Mouse (Mus musculus) NIH3T3 (cell line): Measurements from ENCODE around the gene Hsd17b3.
"Not testable (repeated sequence)": the region's sequence is repeated elsewhere in the genome, so short reads cannot be mapped to it uniquely, and the experiment has no call there.

ENCODE experiments used
- DNase-seq: peaks from one replicate; pipeline ENCODE4 v3.0.0-alpha.2; 2012; ENCODE audit warnings: low read depth

Hsd17b3 gene

DNA sequence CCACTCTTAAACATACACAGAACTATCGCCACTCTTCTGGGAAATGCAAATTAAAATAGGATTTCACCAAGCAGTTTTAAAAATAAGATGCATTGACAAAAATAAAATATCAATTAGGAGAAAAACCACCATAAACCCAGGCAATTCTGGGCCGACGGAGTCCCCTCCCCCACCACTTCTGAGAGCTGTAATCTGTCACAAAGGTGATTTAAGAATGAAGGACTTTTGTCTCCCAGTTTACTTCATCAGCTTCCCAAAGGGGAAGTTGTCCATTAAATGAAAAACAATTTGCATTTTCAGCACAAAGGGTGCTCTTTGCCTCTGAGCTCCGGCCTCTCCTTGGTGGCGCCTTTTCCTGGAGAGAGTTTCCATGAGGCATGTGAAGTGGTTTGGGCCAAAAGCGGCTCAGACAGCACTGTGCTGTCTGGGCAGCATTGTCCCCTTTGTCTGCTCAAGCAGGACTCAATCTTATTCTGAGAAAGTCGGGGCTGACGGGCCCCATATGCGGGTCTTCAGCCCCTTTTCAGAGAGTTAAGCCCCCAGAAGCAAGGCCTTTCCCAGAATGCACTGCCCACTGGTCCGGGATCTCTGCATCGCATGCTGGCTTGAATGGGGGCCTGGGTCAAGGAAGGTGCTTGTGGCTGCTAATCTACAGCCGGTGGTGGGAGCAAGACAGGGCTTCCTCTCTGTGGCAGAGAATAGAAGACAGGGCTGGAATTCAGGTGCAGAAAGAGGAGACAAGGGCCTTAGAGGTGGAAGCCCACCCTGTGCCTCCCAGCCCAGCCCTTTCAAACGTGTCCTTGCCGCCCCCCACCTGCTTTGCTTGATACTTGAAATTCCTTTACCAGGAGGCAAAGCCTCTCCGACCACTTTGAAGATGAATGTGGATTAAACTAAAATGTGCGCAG is 7.8 kb downstream of the Hsd17b3 start:
- no peak for DNase-seq

DNA sequence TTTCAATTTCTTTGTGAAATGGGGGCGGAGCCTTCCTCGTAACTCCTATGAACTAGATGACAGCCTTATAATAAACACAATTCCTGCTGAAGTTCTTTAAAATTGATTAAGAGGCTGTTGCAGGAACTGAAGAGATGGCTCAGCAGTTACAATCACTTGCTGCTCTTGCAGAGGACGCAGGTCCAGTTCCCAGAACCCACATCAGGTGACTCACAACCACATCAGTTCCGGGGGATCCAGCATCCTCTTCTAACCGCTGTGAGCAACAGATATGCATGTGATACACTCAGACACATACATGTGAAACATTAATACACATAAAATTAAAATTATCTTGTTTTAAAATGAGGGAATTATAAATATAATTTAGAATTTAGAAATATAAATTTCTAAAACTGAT is 11.4 kb downstream of the Hsd17b3 start:
- no peak for DNase-seq

DNA sequence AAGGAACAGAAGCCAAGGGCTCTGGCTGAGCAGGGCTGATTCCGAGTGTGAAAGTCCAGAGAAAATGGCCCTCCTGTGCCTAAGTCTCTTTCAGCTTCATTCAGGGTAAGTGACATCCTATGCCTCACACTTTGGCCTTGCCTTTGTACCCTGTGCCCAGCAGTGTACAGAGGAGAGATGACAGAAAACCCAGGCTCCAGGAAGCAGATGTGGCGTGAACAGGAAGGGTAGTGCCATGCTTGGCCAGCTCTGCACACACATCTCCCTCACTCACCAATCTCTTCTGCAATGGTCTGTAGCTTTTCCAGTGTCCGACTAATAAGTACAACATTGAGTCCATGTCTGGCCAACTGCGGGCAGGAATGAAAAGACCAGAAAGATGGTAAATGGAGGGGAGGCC is 13.0 kb downstream of the Hsd17b3 start:
- no peak for DNase-seq

DNA sequence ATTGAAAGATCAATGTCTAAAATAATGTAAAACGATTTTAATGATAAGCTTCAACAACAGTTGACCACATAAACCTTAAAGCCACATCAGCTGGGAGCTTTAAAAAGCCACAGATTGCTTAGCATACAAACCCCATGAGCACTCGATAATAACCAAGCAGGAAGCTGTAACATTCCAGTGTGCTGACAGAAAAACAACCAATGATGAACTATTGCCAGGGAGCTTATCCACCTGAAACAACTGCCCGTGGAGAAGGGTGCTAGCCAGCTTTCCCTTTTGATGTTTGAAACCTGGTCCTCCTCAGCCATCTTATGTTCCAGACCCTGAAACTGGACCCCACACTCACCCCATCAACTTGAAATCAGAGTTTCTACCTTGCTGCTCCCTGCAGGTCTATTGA is 22.4 kb downstream of the Hsd17b3 start:
- DNase-seq, result no peak

DNA sequence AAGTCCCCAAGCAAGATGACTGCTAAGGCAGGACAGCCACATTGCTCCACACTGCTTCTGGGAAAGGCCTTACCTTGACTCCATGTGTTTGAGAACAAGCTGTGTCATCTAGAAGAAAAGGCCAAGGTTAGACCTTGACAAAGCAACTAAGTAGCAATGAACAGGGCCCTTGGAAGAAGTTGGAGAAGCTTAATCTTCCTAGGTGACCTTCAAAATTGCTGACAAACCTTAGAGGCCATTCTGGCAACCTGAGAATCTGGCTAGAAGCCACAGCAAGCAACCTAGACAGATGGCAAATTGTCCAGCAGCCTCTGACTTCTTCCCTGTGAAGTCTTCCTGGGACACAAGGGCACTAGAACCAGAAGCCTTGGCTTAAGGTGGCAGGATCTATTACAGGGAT is 24.8 kb downstream of the Hsd17b3 start:
- no peak for DNase-seq

DNA sequence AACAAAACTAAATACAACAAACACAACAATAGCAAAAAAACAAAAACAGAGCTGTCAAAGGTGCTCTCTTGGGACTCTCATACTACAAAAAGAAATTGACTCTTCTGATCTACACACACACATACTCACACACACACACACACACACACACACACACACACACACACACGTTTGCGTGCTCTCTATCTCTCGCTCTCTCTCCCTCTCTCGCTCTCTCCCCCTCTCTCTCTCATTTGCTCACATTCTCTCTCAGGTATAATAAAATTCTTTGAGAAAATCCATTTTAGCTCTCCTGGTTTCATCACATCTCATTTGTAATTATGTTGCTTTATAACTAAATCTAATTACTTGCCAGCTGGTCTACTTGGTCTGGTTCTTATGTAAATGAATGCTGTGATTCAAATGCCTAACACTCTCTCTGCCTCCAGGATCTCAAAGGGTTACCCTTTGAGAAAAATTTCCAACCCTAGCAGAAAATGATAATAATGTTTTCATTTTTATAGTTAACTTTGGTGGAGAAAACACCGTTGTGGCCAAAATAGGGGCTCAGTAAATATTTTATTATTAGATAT is 28.0 kb downstream of the Hsd17b3 start:
- DNase-seq, result no peak

DNA sequence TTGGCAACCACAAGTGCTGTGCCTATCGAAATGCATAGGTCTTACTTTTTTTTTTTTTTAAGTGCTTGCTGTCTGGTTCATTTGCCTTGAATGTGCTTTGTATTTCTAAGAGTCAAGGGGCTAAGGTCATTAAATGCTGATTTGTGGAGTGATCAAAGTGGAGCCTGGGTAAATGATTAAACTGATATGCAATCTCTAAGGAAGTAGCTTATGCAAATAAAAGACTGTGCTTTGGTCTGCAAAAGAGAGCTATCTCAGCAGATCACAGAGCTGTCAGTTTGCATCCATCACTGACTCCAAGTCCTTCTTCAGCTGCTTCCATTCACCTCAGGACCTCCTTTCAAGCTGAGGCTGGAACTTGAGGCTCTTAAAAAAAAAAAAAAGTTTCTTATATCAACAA is 35.1 kb downstream of the Hsd17b3 start:
- no peak for DNase-seq

DNA sequence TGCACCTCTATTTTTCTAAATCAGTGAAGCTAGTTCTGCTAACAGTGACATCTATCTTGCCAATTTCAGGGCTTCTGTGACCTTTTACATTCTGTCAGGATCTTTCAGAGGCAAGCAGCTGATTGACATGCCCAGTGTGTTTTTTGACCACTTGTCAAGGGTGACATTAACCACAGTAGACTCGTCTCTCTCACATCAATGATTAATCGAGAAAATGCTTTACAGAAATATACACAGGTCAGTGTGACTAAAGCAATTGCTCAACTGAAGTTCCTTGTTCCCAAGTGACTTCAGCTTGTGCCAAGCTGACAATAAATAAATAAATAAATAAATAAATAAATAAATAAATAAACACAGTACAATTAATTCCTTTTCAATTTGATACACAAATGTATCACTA is 36.7 kb downstream of the Hsd17b3 start:
- DNase-seq, result not testable (repeated sequence)

DNA sequence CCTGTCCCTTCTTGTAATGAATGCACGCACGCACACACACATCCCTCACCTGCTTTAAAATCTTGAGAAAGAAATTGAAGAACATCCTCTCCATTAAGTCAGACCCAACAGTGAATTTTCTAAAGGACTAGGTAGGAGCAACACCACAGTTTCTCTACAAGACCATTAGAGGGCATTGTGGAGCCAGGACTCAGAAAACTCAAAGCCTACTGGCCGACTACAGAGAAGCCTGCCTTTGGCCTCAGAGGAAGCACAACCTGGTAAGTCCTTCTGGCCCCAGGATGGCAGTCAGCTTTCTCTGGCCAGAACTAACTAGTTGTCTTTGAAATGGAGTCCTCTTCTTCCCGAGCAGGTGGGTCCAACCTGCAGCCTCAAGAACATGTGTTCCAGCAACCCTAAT is 38.1 kb downstream of the Hsd17b3 start:
- DNase-seq, result peak; percentile 3

DNA sequence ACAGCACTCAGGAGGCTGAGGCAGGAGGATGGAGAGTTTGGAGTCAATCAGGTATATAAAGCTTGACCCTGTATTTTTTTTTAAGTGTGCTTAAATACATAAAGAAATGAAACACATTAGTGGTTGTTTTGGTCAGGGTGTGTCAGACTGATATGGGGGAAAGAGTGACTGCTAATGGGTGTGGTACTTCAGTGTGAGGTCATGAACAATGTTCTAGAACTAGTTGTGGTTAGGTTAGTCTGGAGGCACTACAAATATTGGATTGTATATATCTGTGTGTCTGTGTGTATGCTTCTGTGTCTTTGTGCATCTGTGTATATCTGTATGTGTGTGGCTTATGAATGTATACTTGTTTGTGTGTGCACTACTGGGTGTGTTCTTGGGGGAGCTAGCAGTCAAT is 39.5 kb downstream of the Hsd17b3 start:
- no peak for DNase-seq

DNA sequence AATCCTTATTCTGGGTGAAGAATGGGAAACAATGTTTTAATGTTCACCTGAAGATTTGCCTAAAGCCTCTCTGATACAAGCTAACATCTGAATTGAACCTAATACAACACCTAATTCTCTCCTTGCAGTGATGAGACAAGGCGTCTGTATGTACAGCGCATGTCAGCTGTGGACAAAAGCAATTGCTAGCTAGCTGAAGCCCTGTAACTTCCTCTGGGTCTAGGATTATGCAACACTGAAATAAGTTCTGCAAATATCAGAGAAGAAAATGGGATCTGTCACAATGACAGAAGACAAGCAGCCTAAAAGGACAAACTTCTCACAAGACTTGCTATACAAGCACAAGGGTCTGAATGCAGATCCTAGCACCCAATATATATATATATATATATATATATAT is 40.6 kb downstream of the Hsd17b3 start:
- no peak for DNase-seq

DNA sequence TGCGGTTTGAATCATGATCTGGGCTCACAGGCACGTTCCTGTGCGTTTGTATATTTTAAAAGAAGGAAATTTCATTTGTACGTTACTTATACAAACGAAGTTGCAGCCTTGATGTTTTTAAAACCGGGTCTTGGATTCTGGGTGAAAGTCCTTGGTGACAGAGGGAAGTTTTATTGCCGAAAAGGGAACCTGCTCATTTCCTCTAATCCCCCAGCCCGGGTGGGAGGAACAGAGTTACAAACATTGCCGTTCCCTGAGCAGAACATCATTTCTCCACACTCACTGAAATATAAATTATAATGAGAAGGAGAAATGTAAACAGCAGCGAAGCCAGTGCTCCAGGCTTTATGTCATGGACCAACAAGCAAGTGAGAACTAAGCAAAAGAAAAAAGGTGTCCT is 49.1 kb downstream of the Hsd17b3 start:
- DNase-seq, result no peak

DNA sequence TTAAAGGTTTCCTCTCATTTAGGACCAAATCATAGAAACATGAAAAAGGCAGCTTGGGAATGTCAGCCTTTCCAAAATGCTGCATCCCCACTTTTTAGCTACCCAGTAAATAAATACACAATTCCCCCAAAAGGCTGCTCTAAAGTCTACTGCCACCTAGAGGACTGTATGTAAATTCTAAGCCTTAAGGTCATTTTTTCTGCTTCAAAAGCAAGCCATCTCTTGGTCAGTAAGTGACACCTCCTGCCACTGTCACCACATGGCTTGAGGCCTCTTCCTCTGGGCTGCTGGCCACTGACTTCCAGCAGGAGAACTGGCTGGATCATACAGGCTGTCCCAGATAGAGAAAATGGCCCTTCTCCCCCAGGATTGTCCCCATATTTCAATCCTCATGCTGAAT is 50.9 kb downstream of the Hsd17b3 start:
- peak; percentile 9 for DNase-seq

DNA sequence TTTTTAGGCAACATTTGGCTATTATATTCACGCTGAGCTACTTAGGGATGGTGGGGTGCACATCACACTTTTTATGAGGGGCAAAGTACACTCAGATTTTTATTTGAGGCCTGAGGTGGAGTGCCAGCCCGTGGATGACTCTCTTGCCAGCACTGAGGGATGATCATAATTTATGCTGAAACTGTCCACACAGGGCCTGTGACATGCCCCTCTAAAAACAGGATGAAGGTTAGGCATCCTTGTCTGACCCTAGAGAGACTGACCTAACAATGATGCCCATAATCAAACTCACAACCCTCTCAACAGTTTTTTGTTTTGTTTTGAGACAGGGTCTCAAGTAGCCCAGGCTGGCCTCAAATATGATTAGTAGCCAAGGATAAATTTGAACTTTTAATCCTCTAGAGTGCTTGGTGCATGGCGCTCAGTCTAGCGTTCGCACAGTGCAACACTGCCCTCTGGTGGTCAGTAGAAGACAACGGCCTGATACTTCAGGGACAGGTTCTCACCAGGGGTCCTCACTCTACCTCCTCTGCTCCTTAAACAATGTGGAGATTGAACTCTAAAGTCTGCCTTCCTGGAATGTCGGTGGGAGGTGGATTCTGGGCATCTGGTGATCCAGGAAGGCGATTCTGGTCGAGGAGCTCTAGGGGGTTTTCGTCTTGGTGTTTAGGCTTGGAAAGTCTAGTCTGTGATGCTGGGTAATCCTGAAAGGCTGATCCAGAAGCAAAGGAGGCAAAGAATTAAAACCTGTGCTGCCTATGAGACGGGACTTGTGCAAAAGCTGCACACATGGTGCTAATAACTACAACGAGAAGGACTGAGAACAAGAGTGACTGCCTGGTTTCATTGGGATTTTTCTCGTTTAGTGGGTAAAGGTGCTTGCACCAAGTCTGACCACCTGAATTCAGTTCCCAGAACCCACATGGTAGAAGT is 52.7 kb downstream of the Hsd17b3 start:
- DNase-seq, result peak; percentile 84

DNA sequence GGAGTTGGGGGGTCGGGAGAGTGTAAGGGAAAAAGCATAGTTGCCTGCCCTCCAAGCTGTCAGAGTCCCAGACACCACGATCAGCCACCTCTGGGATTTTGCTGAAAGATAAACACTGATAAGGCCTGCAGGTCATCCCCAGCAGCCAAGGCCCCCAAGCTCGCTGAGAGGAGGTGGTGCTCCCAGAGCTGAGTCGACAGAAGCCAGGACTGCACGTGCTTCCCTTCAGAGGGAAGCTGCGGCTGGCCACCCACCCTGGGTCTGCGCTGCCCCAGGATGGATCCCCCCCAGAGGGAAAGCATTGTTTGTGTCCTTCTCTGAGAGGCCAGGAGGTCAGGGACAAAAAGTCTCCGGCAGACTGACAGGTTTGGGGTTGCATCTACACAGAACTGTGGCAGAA is 54.0 kb downstream of the Hsd17b3 start:
- no peak for DNase-seq

DNA sequence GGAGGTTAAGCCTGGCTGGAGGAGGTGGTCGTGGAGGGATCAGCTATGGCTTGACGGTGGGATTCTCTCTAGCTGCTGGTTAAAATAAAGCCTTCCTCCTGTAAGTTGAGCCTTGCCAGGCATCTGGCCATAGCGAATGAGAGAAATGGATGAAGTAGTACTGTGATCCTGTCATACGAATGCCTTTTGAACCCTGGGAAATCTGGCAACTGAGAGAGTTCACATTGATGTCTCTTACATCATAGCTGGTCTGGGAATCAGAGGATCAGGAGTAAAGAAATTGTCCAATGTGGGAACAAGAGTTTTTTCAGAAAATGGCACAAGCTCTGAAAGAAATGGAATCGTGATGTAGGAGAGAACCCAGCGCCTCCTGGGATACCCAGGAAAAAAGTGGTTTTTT is 55.1 kb downstream of the Hsd17b3 start:
- DNase-seq, result no peak

DNA sequence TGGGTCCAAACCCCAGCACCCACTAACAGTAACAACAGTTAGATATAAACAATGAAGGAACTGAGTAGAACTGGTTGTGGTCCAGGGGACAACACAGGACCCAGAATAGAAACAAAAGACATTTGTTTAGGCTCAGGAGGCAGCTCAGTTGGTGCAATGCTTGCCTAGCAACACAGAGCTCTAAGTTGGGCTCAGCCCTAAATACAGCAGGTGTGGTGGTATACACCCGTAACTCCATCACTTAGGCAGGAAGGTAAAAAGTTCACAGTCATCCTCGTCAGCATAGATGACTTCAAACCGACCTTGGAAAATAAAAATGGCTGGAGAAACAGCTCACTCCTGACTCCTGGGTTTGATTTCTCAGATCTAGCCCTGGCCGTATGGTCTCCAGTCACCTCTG is 55.8 kb downstream of the Hsd17b3 start:
- no peak for DNase-seq

DNA sequence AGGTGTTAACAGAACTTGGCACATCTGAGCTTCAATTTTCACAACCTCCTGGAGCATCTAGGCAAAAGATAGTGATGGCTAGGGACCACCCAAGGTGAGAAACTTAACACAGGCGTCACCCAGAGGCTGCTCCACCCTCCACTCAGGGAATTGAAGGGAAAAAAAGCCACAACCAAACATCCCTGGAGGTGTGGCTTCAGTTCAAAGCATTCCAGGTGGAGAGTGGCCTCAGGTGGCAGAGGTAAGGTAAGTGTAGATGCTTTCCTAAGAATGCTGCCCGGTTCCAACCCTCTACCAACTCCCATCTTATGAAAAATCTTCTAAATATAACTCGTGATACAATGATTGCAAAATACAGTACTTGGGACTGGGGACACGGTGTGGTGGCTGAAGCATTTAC is 57.8 kb downstream of the Hsd17b3 start:
- no peak for DNase-seq

DNA sequence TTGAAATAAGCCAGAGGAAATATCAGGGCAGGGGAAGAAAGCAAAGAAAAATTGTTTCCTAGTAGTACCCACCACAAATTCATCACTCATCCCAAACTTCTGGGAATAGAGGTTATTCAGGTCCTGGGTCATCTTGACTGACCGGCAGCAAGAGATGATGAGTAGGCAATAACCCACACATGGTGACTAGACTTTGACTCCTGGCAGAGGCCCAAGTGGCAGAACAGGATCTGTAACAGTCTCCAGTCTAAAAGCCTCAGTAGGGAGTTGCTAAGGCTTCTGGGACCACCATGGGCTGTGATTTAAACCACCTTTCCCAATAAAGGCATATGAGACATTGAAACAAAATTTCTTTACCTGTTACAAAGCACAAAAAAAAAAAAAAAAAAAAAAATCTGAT is 58.2 kb downstream of the Hsd17b3 start:
- no peak for DNase-seq

DNA sequence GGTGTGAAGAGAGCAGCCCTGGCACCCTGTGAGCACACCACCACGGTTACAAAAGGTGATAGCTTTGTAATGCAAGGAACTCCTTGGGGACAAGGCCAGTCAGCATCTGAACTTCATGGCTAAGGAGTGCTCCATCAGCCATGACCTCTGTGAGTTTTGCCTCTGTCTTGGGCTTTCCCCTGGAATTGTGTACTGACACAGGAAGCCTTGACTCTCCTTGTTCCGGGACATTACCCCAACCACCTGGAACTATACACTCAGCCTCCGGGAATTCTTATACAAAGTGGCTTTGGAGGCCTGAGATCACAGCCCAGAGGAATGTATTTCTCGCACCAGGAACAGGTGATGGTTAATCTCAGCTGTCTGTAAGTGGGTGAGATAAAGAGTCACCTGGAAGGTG is 64.2 kb downstream of the Hsd17b3 start:
- DNase-seq, result no peak

DNA sequence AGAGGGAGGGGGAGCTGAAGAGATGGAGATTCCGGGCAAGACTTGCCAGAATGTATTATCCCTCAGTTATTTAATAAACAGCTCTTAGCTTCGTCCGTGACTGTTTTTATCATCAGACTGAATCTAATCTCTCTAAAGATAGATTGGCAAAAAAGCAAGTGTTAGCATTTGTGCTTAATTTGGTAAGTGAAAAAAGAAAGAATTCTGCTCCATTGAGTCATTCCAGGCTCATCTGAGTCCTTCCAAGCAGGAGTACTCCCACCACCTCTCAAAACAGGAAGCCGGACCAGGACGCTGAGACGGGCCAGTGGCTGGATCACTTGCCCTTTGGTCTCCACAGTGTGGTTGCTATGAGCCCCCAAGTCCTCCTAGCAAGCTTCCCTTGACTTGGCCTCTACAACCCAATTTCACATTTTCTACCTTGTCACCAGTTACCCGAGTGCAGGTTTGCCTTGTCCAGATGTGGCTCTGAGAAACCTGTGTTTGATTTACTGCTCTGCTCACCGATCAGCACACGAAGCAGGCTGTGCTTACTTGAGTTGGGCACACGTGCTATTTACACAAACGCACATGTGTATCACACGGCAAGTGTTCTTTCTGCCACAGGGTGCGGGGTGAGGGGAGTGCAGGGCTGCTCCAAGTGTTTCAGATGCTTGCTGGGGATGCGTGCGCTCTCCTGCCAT is 66.1 kb downstream of the Hsd17b3 start:
- DNase-seq, result no peak

DNA sequence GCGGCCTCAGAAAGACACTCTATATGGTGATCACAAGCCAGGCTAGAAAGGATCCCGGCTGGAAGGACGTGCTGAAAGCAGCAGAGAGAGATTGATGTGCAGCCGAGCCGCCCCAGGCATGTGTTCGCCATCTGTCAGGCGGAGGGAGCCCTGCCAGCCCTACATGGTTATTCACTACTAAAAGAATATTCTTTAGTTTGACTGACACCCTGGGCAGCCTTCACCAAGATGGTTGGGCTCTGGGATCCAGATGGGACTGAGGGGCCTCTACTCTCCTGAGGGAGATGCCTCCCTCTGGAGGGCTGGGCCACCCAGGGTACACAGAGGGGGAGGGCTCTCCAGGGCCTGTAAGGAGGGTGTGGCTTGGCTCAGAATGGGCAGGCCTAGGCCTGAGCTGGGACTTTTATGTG is 68.1 kb downstream of the Hsd17b3 start:
- peak; percentile 80 for DNase-seq
